Mouse (Mus musculus): ENCODE results near the gene Itpr3. TPM values are rescaled to one million over a fixed set of nuclear protein-coding genes. Genes with fewer than 3 reads are reported as not detected.
A peak's percentile ranks its signal among the peaks of the same experiment; 100 is the strongest.

Gene Itpr3
- polyA plus RNA-seq, 1 experiment from 2014 or later, result 3.1 TPM

- no peaks in the 10 kb centered on the region for H3K27me3 ChIP-seq (replicated peaks)
- no peak overlapping the region for H3K4me3 ChIP-seq
- H3K9me3 ChIP-seq (replicated peaks), result no peaks in the 10 kb centered on the region
- H3K9ac ChIP-seq, result peak overlapping the region; percentile 49
- H3K36me3 ChIP-seq, result no peaks in the 10 kb centered on the region
- H3K4me1 ChIP-seq (replicated peaks), result peaks cover 48% of the 10 kb centered on the region
- peak overlapping the region; percentile 25; the same call in 1 of the 2 replicates for H3K4me2 ChIP-seq
- H3K27ac ChIP-seq (ENCODE audit: poor library complexity, severe bottlenecking), result no peak overlapping the region
- 27% methylated on average over 18 of the region's 18 CpGs for WGBS
- peak; percentile 47; the same call in 1 of the 2 replicates for ATAC-seq (ENCODE audit: insufficient number of reproducible peaks, low FRiP score)
Measured at GRCm38 (mm10) chr17:27038335-27039050, 18.6 kb upstream of the Itpr3 start.

- peak overlapping the region; percentile 54; the same call in 1 of the 2 replicates for H3K4me2 ChIP-seq
Measured at GRCm38 (mm10) chr17:27039432-27040102, 17.5 kb upstream of the Itpr3 start.

GRCm38 (mm10) chr17:27040304-27041045 lies 16.6 kb upstream of the Itpr3 start:
- Histone ChIP-seq H3K27ac (ENCODE audit: poor library complexity, severe bottlenecking) (peak overlapping the region; percentile 43; the same call in 1 of the 2 replicates), H3K4me3 (no peak overlapping the region), H3K4me1 (replicated peaks) (peaks cover 48% of the 10 kb centered on the region), H3K4me2 (peak overlapping the region; percentile 54), H3K9ac (0 out of 2 replicates have a peak overlapping the region, but pooled peaks have one; percentile 43), H3K36me3 (no peaks in the 10 kb centered on the region), H3K9me3 (replicated peaks) (no peaks in the 10 kb centered on the region), H3K27me3 (replicated peaks) (no peaks in the 10 kb centered on the region)
- ATAC-seq (ENCODE audit: insufficient number of reproducible peaks, low FRiP score), result 0 out of 2 replicates have a peak, but pooled peaks have one; percentile 1
- WGBS, result 20% methylated on average over 20 of the region's 20 CpGs

More at GRCm38 (mm10) chr17:27039432-27040102, 17.5 kb upstream of the Itpr3 start:
- no peaks in the 10 kb centered on the region for H3K9me3 ChIP-seq (replicated peaks)
- 65% methylated on average over 10 of the region's 10 CpGs for WGBS
- no peaks in the 10 kb centered on the region for H3K27me3 ChIP-seq (replicated peaks)
- H3K9ac ChIP-seq, result no peak overlapping the region
- H3K4me1 ChIP-seq (replicated peaks), result peaks cover 48% of the 10 kb centered on the region
- no peak overlapping the region for H3K4me3 ChIP-seq
- H3K36me3 ChIP-seq, result no peaks in the 10 kb centered on the region
- ATAC-seq (ENCODE audit: insufficient number of reproducible peaks, low FRiP score), result no peak
- 0 out of 2 replicates have a peak overlapping the region, but pooled peaks have one; percentile 43 for H3K27ac ChIP-seq (ENCODE audit: poor library complexity, severe bottlenecking)

GRCm38 (mm10) chr17:27041046-27041786 lies 15.9 kb upstream of the Itpr3 start:
- no peaks in the 10 kb centered on the region for H3K9me3 ChIP-seq (replicated peaks)
- H3K27ac ChIP-seq (ENCODE audit: poor library complexity, severe bottlenecking), result no peak overlapping the region
- no peak overlapping the region for H3K9ac ChIP-seq
- H3K36me3 ChIP-seq, result no peaks in the 10 kb centered on the region
- WGBS, result 67% methylated on average over 11 of the region's 13 CpGs
- no peak overlapping the region for H3K4me3 ChIP-seq
- H3K27me3 ChIP-seq (replicated peaks), result no peaks in the 10 kb centered on the region
- peaks cover 48% of the 10 kb centered on the region for H3K4me1 ChIP-seq (replicated peaks)
- H3K4me2 ChIP-seq, result no peak overlapping the region
- ATAC-seq (ENCODE audit: insufficient number of reproducible peaks, low FRiP score), result no peak

- no peak for ATAC-seq (ENCODE audit: insufficient number of reproducible peaks, low FRiP score)
- Histone ChIP-seq H3K4me3 (no peak overlapping the region), H3K27me3 (replicated peaks) (no peaks in the 10 kb centered on the region), H3K27ac (ENCODE audit: poor library complexity, severe bottlenecking) (no peak overlapping the region), H3K9ac (no peak overlapping the region), H3K36me3 (no peaks in the 10 kb centered on the region), H3K9me3 (replicated peaks) (no peaks in the 10 kb centered on the region), H3K4me2 (no peak overlapping the region), H3K4me1 (replicated peaks) (peaks cover 45% of the 10 kb centered on the region)
- WGBS, result 78% methylated on average over 2 of the region's 2 CpGs
Measured at GRCm38 (mm10) chr17:27041787-27042055, 15.4 kb upstream of the Itpr3 start.

- H3K27me3 ChIP-seq (replicated peaks), result no peaks in the 10 kb centered on the region
- 70% methylated on average over 6 of the region's 6 CpGs for WGBS
- no peak overlapping the region for H3K4me2 ChIP-seq
- peaks cover 3% of the 10 kb centered on the region for H3K9me3 ChIP-seq (replicated peaks)
- H3K9ac ChIP-seq, result no peak overlapping the region
- H3K4me1 ChIP-seq (replicated peaks), result peaks cover 42% of the 10 kb centered on the region
- H3K27ac ChIP-seq (ENCODE audit: poor library complexity, severe bottlenecking), result no peak overlapping the region
- no peak for ATAC-seq (ENCODE audit: insufficient number of reproducible peaks, low FRiP score)
- H3K4me3 ChIP-seq, result no peak overlapping the region
- H3K36me3 ChIP-seq, result no peaks in the 10 kb centered on the region
Measured at GRCm38 (mm10) chr17:27042840-27043239, 14.3 kb upstream of the Itpr3 start.

- Histone ChIP-seq H3K27ac (ENCODE audit: poor library complexity, severe bottlenecking) (no peak overlapping the region), H3K9me3 (replicated peaks) (peaks cover 4% of the 10 kb centered on the region), H3K4me2 (no peak overlapping the region), H3K9ac (no peak overlapping the region), H3K27me3 (replicated peaks) (no peaks in the 10 kb centered on the region), H3K4me3 (no peak overlapping the region), H3K36me3 (no peaks in the 10 kb centered on the region), H3K4me1 (replicated peaks) (peaks cover 25% of the 10 kb centered on the region)
- 80% methylated on average over 6 of the region's 6 CpGs for WGBS
- ATAC-seq (ENCODE audit: insufficient number of reproducible peaks, low FRiP score), result no peak
Measured at GRCm38 (mm10) chr17:27045164-27045563, 11.9 kb upstream of the Itpr3 start.

GRCm38 (mm10) chr17:27047762-27048444 lies 9.2 kb upstream of the Itpr3 start:
- H3K27me3 ChIP-seq (replicated peaks), result no peaks in the 10 kb centered on the region
- H3K4me2 ChIP-seq, result no peak overlapping the region
- H3K4me3 ChIP-seq, result no peak overlapping the region
- 78% methylated on average over 14 of the region's 14 CpGs for WGBS
- H3K9me3 ChIP-seq (replicated peaks), result peaks cover 4% of the 10 kb centered on the region
- H3K36me3 ChIP-seq, result no peaks in the 10 kb centered on the region
- no peak overlapping the region for H3K9ac ChIP-seq
- peaks cover 25% of the 10 kb centered on the region for H3K4me1 ChIP-seq (replicated peaks)
- H3K27ac ChIP-seq (ENCODE audit: poor library complexity, severe bottlenecking), result peak overlapping the region; percentile 63
- ATAC-seq (ENCODE audit: insufficient number of reproducible peaks, low FRiP score), result no peak

GRCm38 (mm10) chr17:27048445-27049239 lies 8.5 kb upstream of the Itpr3 start:
- Histone ChIP-seq H3K9me3 (replicated peaks) (peaks cover 4% of the 10 kb centered on the region), H3K9ac (no peak overlapping the region), H3K27ac (ENCODE audit: poor library complexity, severe bottlenecking) (peak overlapping the region; percentile 63), H3K36me3 (no peaks in the 10 kb centered on the region), H3K4me2 (no peak overlapping the region), H3K27me3 (replicated peaks) (no peaks in the 10 kb centered on the region), H3K4me1 (replicated peaks) (peaks cover 23% of the 10 kb centered on the region), H3K4me3 (no peak overlapping the region)
- ATAC-seq (ENCODE audit: insufficient number of reproducible peaks, low FRiP score), result no peak
- 57% methylated on average over 14 of the region's 14 CpGs for WGBS

- Histone ChIP-seq H3K4me1 (replicated peaks) (peaks cover 24% of the 10 kb centered on the region), H3K36me3 (no peaks in the 10 kb centered on the region), H3K4me3 (no peak overlapping the region), H3K27me3 (replicated peaks) (no peaks in the 10 kb centered on the region), H3K4me2 (no peak overlapping the region; the same call in 1 of the 2 replicates), H3K27ac (ENCODE audit: poor library complexity, severe bottlenecking) (peak overlapping the region; percentile 23; the same call in 1 of the 2 replicates), H3K9me3 (replicated peaks) (peaks cover 4% of the 10 kb centered on the region), H3K9ac (no peak overlapping the region)
- no peak for ATAC-seq (ENCODE audit: insufficient number of reproducible peaks, low FRiP score)
- WGBS, result 43% methylated on average over 5 of the region's 5 CpGs
Measured at GRCm38 (mm10) chr17:27050853-27051252, 6.3 kb upstream of the Itpr3 start.

All from heart, embryonic 12.5 days (tissue).